In genomic region chr1:24700241-24700640, GRCm38 (mm10) we compare ENCODE assay signal across 18 mouse cellular contexts. TPM values are rescaled to one million over a fixed set of nuclear protein-coding genes. Genes with fewer than 3 reads are reported as not detected.
A peak's percentile ranks its signal among the peaks of the same experiment; 100 is the strongest.
DNase-seq lines count a peak whose midpoint lies in the region; ATAC-seq and TF ChIP-seq lines count a peak whose summit lies in the region.
"Had no signal": no experiment of that assay in that cellular context is flagged by ENCODE, and none has a peak within 500 bp of the region (broad histone marks: within the 10 kb centered on the region; RNA-seq: fewer than 3 reads in every experiment).

No protein-coding gene starts in this region.

- H3K79me2 ChIP-seq in heart, adult 2 months (replicated peaks; ENCODE audit: control insufficient read depth, insufficient read depth, low read length): no peaks in the 10 kb centered on the region

- H3K9me3 ChIP-seq in limb, embryonic 14.5 days (ENCODE audit: control insufficient read depth, low read length): no peaks in the 10 kb centered on the region
- no peaks in the 10 kb centered on the region for H3K9me3 ChIP-seq in limb, embryonic 10.5 days (replicated peaks)
- H3K9me3 ChIP-seq in intestine, embryonic 16.5 days (ENCODE audit: control insufficient read depth, low read length): no peaks in the 10 kb centered on the region
- no peaks in the 10 kb centered on the region for H3K9me3 ChIP-seq in forebrain, embryonic 14.5 days (replicated peaks; ENCODE audit: control insufficient read depth, low read length)
- H3K9me3 ChIP-seq: embryonic facial prominence, embryonic 12.5 days; midbrain, embryonic 13.5 days had no signal

- peaks cover 14% of the 10 kb centered on the region for H3K36me3 ChIP-seq in heart, adult 2 months (ENCODE audit: control insufficient read depth, insufficient read depth, low read length)
- H3K36me3 ChIP-seq in limb, embryonic 14.5 days (ENCODE audit: control insufficient read depth, insufficient read depth, low read length): peaks cover 4% of the 10 kb centered on the region; the same call in 1 of the 2 replicates
- 0 out of 2 replicates have a peak, but pooled peaks cover 3% of the 10 kb centered on the region for H3K36me3 ChIP-seq in limb, embryonic 10.5 days
- H3K36me3 ChIP-seq in intestine, embryonic 16.5 days (ENCODE audit: control insufficient read depth, insufficient read depth, low read length): no peaks in the 10 kb centered on the region
- peaks cover 10% of the 10 kb centered on the region for H3K36me3 ChIP-seq in small intestine, adult 2 months (ENCODE audit: control insufficient read depth, insufficient read depth, low read length)
- H3K36me3 ChIP-seq in forebrain, embryonic 14.5 days (ENCODE audit: control insufficient read depth, insufficient read depth, low read length): 0 out of 2 replicates have a peak, but pooled peaks cover 5% of the 10 kb centered on the region
- H3K36me3 ChIP-seq: embryonic facial prominence, embryonic 12.5 days; midbrain, embryonic 13.5 days had no signal

- H3K9ac ChIP-seq in heart, adult 2 months (ENCODE audit: low read depth, low read length): no peak overlapping the region
- H3K9ac ChIP-seq in limb, embryonic 14.5 days (ENCODE audit: low read depth, low read length, severe bottlenecking): no peak overlapping the region
- no peak overlapping the region for H3K9ac ChIP-seq in intestine, embryonic 16.5 days (ENCODE audit: low read depth, low read length)
- H3K9ac ChIP-seq in forebrain, embryonic 14.5 days (ENCODE audit: low read length): no peak overlapping the region
- H3K9ac ChIP-seq: embryonic facial prominence, embryonic 12.5 days; hindbrain, embryonic 14.5 days; lung, embryonic 14.5 days; midbrain, embryonic 13.5 days had no signal

- H3K4me3 ChIP-seq in heart, adult 2 months: no peak overlapping the region
- no peak overlapping the region for H3K4me3 ChIP-seq in limb, embryonic 14.5 days (replicated peaks; ENCODE audit: low read length)
- H3K4me3 ChIP-seq in limb, embryonic 10.5 days: no peak overlapping the region
- H3K4me3 ChIP-seq in intestine, embryonic 16.5 days (ENCODE audit: low read length): no peak overlapping the region
- H3K4me3 ChIP-seq in small intestine, adult 2 months (ENCODE audit: low read depth, low read length): no peak overlapping the region
- H3K4me3 ChIP-seq in forebrain, embryonic 14.5 days (ENCODE audit: low read depth, low read length): no peak overlapping the region
- H3K4me3 ChIP-seq: embryonic facial prominence, embryonic 12.5 days; midbrain, embryonic 13.5 days had no signal

- H3K4me2 ChIP-seq in limb, embryonic 14.5 days (replicated peaks; ENCODE audit: low read depth, low read length, severe bottlenecking): no peak overlapping the region
- H3K4me2 ChIP-seq in intestine, embryonic 16.5 days (ENCODE audit: low read depth, low read length): no peak overlapping the region
- no peak overlapping the region for H3K4me2 ChIP-seq in forebrain, embryonic 14.5 days (ENCODE audit: low read length)
- H3K4me2 ChIP-seq: embryonic facial prominence, embryonic 12.5 days; hindbrain, embryonic 14.5 days; lung, embryonic 14.5 days; midbrain, embryonic 13.5 days had no signal

- TF ChIP-seq CTCF in heart, adult 2 months (IDR thresholded peaks at IDR 0.05): no peak
- no peak for TF ChIP-seq CTCF in small intestine, adult 2 months (IDR thresholded peaks at IDR 0.05; ENCODE audit: extremely low read depth, insufficient read length, insufficient replicate concordance, low read depth, low read length)

- WGBS in heart, adult 2 months: 55% methylated on average over 5 of the region's 5 CpGs
- WGBS in limb, embryonic 14.5 days: 73% methylated on average over 5 of the region's 5 CpGs
- 93% methylated on average over 5 of the region's 5 CpGs for WGBS in limb, embryonic 10.5 days
- WGBS in intestine, embryonic 16.5 days: 66% methylated on average over 5 of the region's 5 CpGs
- WGBS in small intestine, adult 2 months: 28% methylated on average over 5 of the region's 5 CpGs
- 93% methylated on average over 5 of the region's 5 CpGs for WGBS in forebrain, embryonic 14.5 days

- peak overlapping the region; percentile 34 for H3K27ac ChIP-seq in heart, adult 2 months
- H3K27ac ChIP-seq in limb, embryonic 14.5 days (replicated peaks; ENCODE audit: low read depth, low read length): no peak overlapping the region
- no peak overlapping the region for H3K27ac ChIP-seq in limb, embryonic 10.5 days
- H3K27ac ChIP-seq in intestine, embryonic 16.5 days (ENCODE audit: low read length): 0 out of 2 replicates have a peak overlapping the region, but pooled peaks have one; percentile 45
- H3K27ac ChIP-seq in small intestine, adult 2 months (ENCODE audit: insufficient read depth, low read depth, low read length): peak overlapping the region; percentile 46
- H3K27ac ChIP-seq in forebrain, embryonic 14.5 days (ENCODE audit: low read depth, low read length): no peak overlapping the region
- H3K27ac ChIP-seq: embryonic facial prominence, embryonic 12.5 days; hindbrain, embryonic 14.5 days; midbrain, embryonic 13.5 days had no signal

- H3K4me1 ChIP-seq in heart, adult 2 months (ENCODE audit: control insufficient read depth, insufficient read depth, low read length): peaks cover 9% of the 10 kb centered on the region
- 0 out of 2 replicates have a peak, but pooled peaks cover 3% of the 10 kb centered on the region for H3K4me1 ChIP-seq in limb, embryonic 14.5 days (ENCODE audit: control insufficient read depth, insufficient read depth, low read length)
- peaks cover 6% of the 10 kb centered on the region; the same call in 1 of the 2 replicates for H3K4me1 ChIP-seq in limb, embryonic 10.5 days
- peaks cover 17% of the 10 kb centered on the region for H3K4me1 ChIP-seq in intestine, embryonic 16.5 days (ENCODE audit: control insufficient read depth, insufficient read depth, low read length)
- peaks cover 18% of the 10 kb centered on the region for H3K4me1 ChIP-seq in small intestine, adult 2 months (ENCODE audit: control insufficient read depth, insufficient read depth, insufficient read length, low read length)
- H3K4me1 ChIP-seq in forebrain, embryonic 14.5 days (ENCODE audit: control insufficient read depth, insufficient read depth, low read length): no peaks in the 10 kb centered on the region; the same call in 1 of the 2 replicates
- H3K4me1 ChIP-seq: embryonic facial prominence, embryonic 12.5 days had no signal

- TF ChIP-seq EP300 in heart, adult 2 months (IDR thresholded peaks at IDR 0.05; ENCODE audit: insufficient read depth, low read depth, low read length): no peak

- no peaks in the 10 kb centered on the region for H3K27me3 ChIP-seq in heart, adult 2 months (ENCODE audit: control insufficient read depth, insufficient read depth, low read length)
- H3K27me3 ChIP-seq in limb, embryonic 14.5 days (ENCODE audit: control insufficient read depth, insufficient read depth, low read length): no peaks in the 10 kb centered on the region
- H3K27me3 ChIP-seq in limb, embryonic 10.5 days (ENCODE audit: low read depth, poor library complexity, severe bottlenecking): no peaks in the 10 kb centered on the region
- no peaks in the 10 kb centered on the region for H3K27me3 ChIP-seq in intestine, embryonic 16.5 days (replicated peaks; ENCODE audit: control insufficient read depth, insufficient read depth, low read length)
- H3K27me3 ChIP-seq in small intestine, adult 2 months (ENCODE audit: control insufficient read depth, insufficient read depth, low read length): no peaks in the 10 kb centered on the region
- H3K27me3 ChIP-seq in forebrain, embryonic 14.5 days (replicated peaks; ENCODE audit: control insufficient read depth, insufficient read depth, low read length): no peaks in the 10 kb centered on the region
- H3K27me3 ChIP-seq: embryonic facial prominence, embryonic 12.5 days; midbrain, embryonic 13.5 days had no signal

- intact Hi-C loops in heart, adult 2 months (cut with DNase I): no loop called here

- peak; percentile 63 for ATAC-seq in limb, embryonic 14.5 days (ENCODE audit: low FRiP score, low read depth)
- peak; percentile 93 for ATAC-seq in intestine, embryonic 16.5 days
- no peak for ATAC-seq in forebrain, embryonic 14.5 days
- ATAC-seq: midbrain, embryonic 13.5 days had no signal

- TF ChIP-seq POLR2A in heart, adult 2 months (IDR thresholded peaks at IDR 0.05; ENCODE audit: insufficient read depth, low read depth, low read length): no peak
- no peak for TF ChIP-seq POLR2A in limb, embryonic 14.5 days (IDR thresholded peaks at IDR 0.05; ENCODE audit: borderline replicate concordance, extremely low read depth, insufficient read depth, insufficient read length)
- TF ChIP-seq POLR2A in small intestine, adult 2 months (IDR thresholded peaks at IDR 0.05; ENCODE audit: low read depth, low read length): no peak

- no peak for DNase-seq in heart, adult 2 months
- no peak for DNase-seq in heart, postnatal 4 days
- DNase-seq in limb, embryonic 14.5 days (ENCODE audit: low spot score): peak; percentile 17
- DNase-seq in limb, embryonic 10.5 days (ENCODE audit: low spot score): no peak
- DNase-seq in forebrain, embryonic 14.5 days (ENCODE audit: low spot score): no peak
- DNase-seq: adrenal gland, postnatal 14 days; cerebellum, adult 2 months; gastrocnemius, postnatal 14 days; heart, postnatal 14 days; lung, embryonic 14.5 days; retina, postnatal 1 day; right cerebral cortex, postnatal 4 days; thymus, postnatal 4 days had no signal

RNA-seq across cellular contexts. Expression of gene Lmbrd1, which starts 21.8 kb away (rescaled TPM):
- 10 to 100 TPM; 39.7 to 49.0 TPM for total RNA-seq in heart, adult 2 months (2021)
- polyA plus RNA-seq in heart, adult 2 months (2012; rRNA removed): 26.0 and 36.8 TPM in 2 replicates
- total RNA-seq in heart, postnatal 4 days (2021): 10 to 100 TPM; 28.8 TPM
- 31.4 and 33.7 TPM in 2 replicates for polyA plus RNA-seq in limb, embryonic 14.5 days (2012; rRNA removed)
- 36.0 and 37.0 TPM in 2 replicates for polyA plus RNA-seq in limb, embryonic 14.5 days (2014; fragmentation: Nextera tagmentation; extraction: Ambion mirVana)
- 16.3 and 18.3 TPM in 2 replicates for polyA plus RNA-seq in limb, embryonic 10.5 days (2016; fragmentation: Nextera tagmentation; extraction: Ambion mirVana)
- polyA plus RNA-seq in intestine, embryonic 16.5 days (2015; fragmentation: Nextera tagmentation; extraction: Ambion mirVana): 36.5 and 41.6 TPM in 2 replicates
- 3.3 and 8.5 TPM in 2 replicates for polyA plus RNA-seq in small intestine, adult 2 months (2012; rRNA removed)
- polyA plus RNA-seq in forebrain, embryonic 14.5 days (2014; fragmentation: Nextera tagmentation; extraction: Ambion mirVana): 33.7 and 42.6 TPM in 2 replicates

Comparison
In these comparisons a context has a peak if more than half of its experiments do, and no peak if none do; other contexts are left out.
1. H3K27ac ChIP-seq: peak in heart, adult 2 months (single experiment), intestine, embryonic 16.5 days (single experiment) and small intestine, adult 2 months (single experiment); none in limb, embryonic 14.5 days (single experiment), limb, embryonic 10.5 days (single experiment) and forebrain, embryonic 14.5 days (single experiment).